In genomic region chr2:105615891-105616733, GRCm38 (mm10) we compare ENCODE assay signal across 8 mouse cellular contexts. TPM values are rescaled to one million over a fixed set of nuclear protein-coding genes. Genes with fewer than 3 reads are reported as not detected.
A peak's percentile ranks its signal among the peaks of the same experiment; 100 is the strongest.
DNase-seq lines count a peak whose midpoint lies in the region; ATAC-seq lines count a peak whose summit lies in the region.

No protein-coding gene starts in this region.

- H3K4me3 ChIP-seq in forebrain, embryonic 11.5 days (ENCODE audit: low read depth, low read length), result no peak overlapping the region
- H3K4me3 ChIP-seq in hindbrain, embryonic 14.5 days (replicated peaks; ENCODE audit: low read length), result 0 out of 2 replicates have a peak overlapping the region, but pooled peaks have one; percentile 2
- peak overlapping the region; percentile 24; the same call in 1 of the 2 replicates for H3K4me3 ChIP-seq in midbrain, embryonic 10.5 days
- H3K4me3 ChIP-seq in stomach, embryonic 16.5 days (replicated peaks; ENCODE audit: low read length), result peak overlapping the region; percentile 28

- no peaks in the 10 kb centered on the region for H3K27me3 ChIP-seq in forebrain, embryonic 11.5 days (ENCODE audit: control insufficient read depth, insufficient read depth, low read length)
- H3K27me3 ChIP-seq in hindbrain, embryonic 14.5 days (ENCODE audit: control insufficient read depth, insufficient read depth, low read length), result peaks cover 26% of the 10 kb centered on the region
- H3K27me3 ChIP-seq in midbrain, embryonic 10.5 days (ENCODE audit: low read depth, poor library complexity, severe bottlenecking), result peaks cover 72% of the 10 kb centered on the region
- no peaks in the 10 kb centered on the region for H3K27me3 ChIP-seq in stomach, embryonic 16.5 days (ENCODE audit: control insufficient read depth, insufficient read depth, low read length)

- WGBS in forebrain, embryonic 11.5 days, result 21% methylated on average over 18 of the region's 18 CpGs
- WGBS in hindbrain, embryonic 14.5 days, result 24% methylated on average over 18 of the region's 18 CpGs
- 26% methylated on average over 18 of the region's 18 CpGs for WGBS in midbrain, embryonic 10.5 days
- WGBS in stomach, embryonic 16.5 days, result 33% methylated on average over 18 of the region's 18 CpGs

- peaks cover 36% of the 10 kb centered on the region for H3K4me1 ChIP-seq in forebrain, embryonic 11.5 days (replicated peaks; ENCODE audit: control insufficient read depth, insufficient read depth, low read length)
- peaks cover 14% of the 10 kb centered on the region; the same call in 1 of the 2 replicates for H3K4me1 ChIP-seq in hindbrain, embryonic 14.5 days (replicated peaks; ENCODE audit: control insufficient read depth, insufficient read depth, low read length)
- H3K4me1 ChIP-seq in midbrain, embryonic 10.5 days, result peaks cover 45% of the 10 kb centered on the region
- H3K4me1 ChIP-seq in stomach, embryonic 16.5 days (ENCODE audit: control insufficient read depth, insufficient read depth, low read length), result 0 out of 2 replicates have a peak, but pooled peaks cover 3% of the 10 kb centered on the region

- H3K36me3 ChIP-seq in forebrain, embryonic 11.5 days (ENCODE audit: control insufficient read depth, insufficient read depth, low read length), result no peaks in the 10 kb centered on the region
- no peaks in the 10 kb centered on the region for H3K36me3 ChIP-seq in hindbrain, embryonic 14.5 days (replicated peaks; ENCODE audit: control insufficient read depth, insufficient read depth)
- H3K36me3 ChIP-seq in midbrain, embryonic 10.5 days, result no peaks in the 10 kb centered on the region
- H3K36me3 ChIP-seq in stomach, embryonic 16.5 days (ENCODE audit: control insufficient read depth, insufficient read depth, low read length), result no peaks in the 10 kb centered on the region

- peak overlapping the region; percentile 33; the same call in 1 of the 2 replicates for H3K9ac ChIP-seq in forebrain, embryonic 11.5 days (ENCODE audit: low read length)
- H3K9ac ChIP-seq in hindbrain, embryonic 14.5 days, result peak overlapping the region; percentile 20; the same call in 1 of the 2 replicates
- no peak overlapping the region for H3K9ac ChIP-seq in stomach, embryonic 16.5 days (ENCODE audit: low read length)

- no peaks in the 10 kb centered on the region for H3K9me3 ChIP-seq in forebrain, embryonic 11.5 days (ENCODE audit: control insufficient read depth, low read length)
- no peaks in the 10 kb centered on the region for H3K9me3 ChIP-seq in hindbrain, embryonic 14.5 days (ENCODE audit: control insufficient read depth, low read length)
- no peaks in the 10 kb centered on the region for H3K9me3 ChIP-seq in midbrain, embryonic 10.5 days (replicated peaks)
- H3K9me3 ChIP-seq in stomach, embryonic 16.5 days (replicated peaks; ENCODE audit: control insufficient read depth, low read length), result no peaks in the 10 kb centered on the region

- DNase-seq in CD4-positive, CD25-positive, alpha-beta regulatory T cell, adult 2 months (ENCODE audit: low read depth, low spot score), result peak; percentile 3
- peak; percentile 32 for DNase-seq in brain, embryonic 18.5 days (ENCODE audit: low read depth, low spot score)
- peak; percentile 84 for DNase-seq in forebrain, embryonic 11.5 days (ENCODE audit: low spot score)
- DNase-seq in hindbrain, embryonic 14.5 days (ENCODE audit: low spot score), result peak; percentile 67
- DNase-seq in left cerebral cortex, adult 18-20 months (ENCODE audit: low spot score in 2 of 2), result peak; percentile 25 to 31
- peak; percentile 79 for DNase-seq in midbrain, embryonic 10.5 days (ENCODE audit: low spot score)

- H3K4me2 ChIP-seq in forebrain, embryonic 11.5 days (ENCODE audit: low read depth, low read length, severe bottlenecking), result peak overlapping the region; percentile 24; the same call in 1 of the 2 replicates
- peak overlapping the region; percentile 40 for H3K4me2 ChIP-seq in hindbrain, embryonic 14.5 days (replicated peaks)
- peak overlapping the region; percentile 33; the same call in 1 of the 2 replicates for H3K4me2 ChIP-seq in stomach, embryonic 16.5 days (ENCODE audit: low read depth, low read length)

- peak overlapping the region; percentile 14; the same call in 1 of the 2 replicates for H3K27ac ChIP-seq in forebrain, embryonic 11.5 days (ENCODE audit: low read depth, low read length)
- H3K27ac ChIP-seq in hindbrain, embryonic 14.5 days, result no peak overlapping the region
- H3K27ac ChIP-seq in midbrain, embryonic 10.5 days (replicated peaks), result peak overlapping the region; percentile 79
- H3K27ac ChIP-seq in stomach, embryonic 16.5 days (ENCODE audit: low read length), result no peak overlapping the region

- no peak for ATAC-seq in CD4-positive, CD25-positive, alpha-beta regulatory T cell, adult 4 months
- ATAC-seq in forebrain, embryonic 11.5 days (replicated peaks; ENCODE audit: low FRiP score), result peak; percentile 67
- ATAC-seq in hindbrain, embryonic 14.5 days (ENCODE audit: low FRiP score), result peak; percentile 59
- peak; percentile 39; the same call in 1 of the 2 replicates for ATAC-seq in stomach, embryonic 16.5 days (ENCODE audit: insufficient read depth, low FRiP score)

RNA-seq across cellular contexts. Expression of gene Pax6, which starts 52.6 kb away (rescaled TPM):
- 1 to 10 TPM in 1 of 2 experiments, not detected in 1; 1.3 TPM for polyA plus RNA-seq in CD4-positive, CD25-positive, alpha-beta regulatory T cell, adult 4 months (2017; shearing (Covaris generic))
- 97.2 and 103 TPM in 2 replicates for polyA plus RNA-seq in forebrain, embryonic 11.5 days (2014; fragmentation: Nextera tagmentation; extraction: Ambion mirVana)
- 26.9 and 28.1 TPM in 2 replicates for polyA plus RNA-seq in hindbrain, embryonic 14.5 days (2014; fragmentation: Nextera tagmentation; extraction: Ambion mirVana)
- 10 to 100 TPM in 1 of 2 experiments, 1 to 10 TPM in 1; 8.8 to 10.3 TPM for total RNA-seq in left cerebral cortex, adult 18-20 months (2021)
- 39.0 and 40.1 TPM in 2 replicates for polyA plus RNA-seq in midbrain, embryonic 10.5 days (2016; fragmentation: Nextera tagmentation; extraction: Ambion mirVana)
- polyA plus RNA-seq in stomach, embryonic 16.5 days (2015; fragmentation: Nextera tagmentation; extraction: Ambion mirVana), result 1.4 and 1.7 TPM in 2 replicates

Comparison
In these comparisons a context has a peak if more than half of its experiments do, and no peak if none do; other contexts are left out.
1. DNase-seq: peak in every context shown above with its lines; median percentile 84 in forebrain, embryonic 11.5 days; 79 in midbrain, embryonic 10.5 days; 67 in hindbrain, embryonic 14.5 days; 32 in brain, embryonic 18.5 days; 28 in left cerebral cortex, adult 18-20 months; 3 in CD4-positive, CD25-positive, alpha-beta regulatory T cell, adult 2 months.
2. H3K27ac ChIP-seq: peak in forebrain, embryonic 11.5 days (single experiment) and midbrain, embryonic 10.5 days (single experiment); none in hindbrain, embryonic 14.5 days (single experiment) and stomach, embryonic 16.5 days (single experiment).
3. RNA of gene Pax6, which starts 52.6 kb away (polyA plus RNA-seq): 97.2 to 103 TPM in forebrain, embryonic 11.5 days, 39.0 to 40.1 TPM in midbrain, embryonic 10.5 days and 26.9 to 28.1 TPM in hindbrain, embryonic 14.5 days; 1.4 to 1.7 TPM in stomach, embryonic 16.5 days and 1.3 TPM in CD4-positive, CD25-positive, alpha-beta regulatory T cell, adult 4 months; every median in the first group is over 10 times any median in the second.
4. Peak in every context shown above with its lines, with median percentiles within 50 percentile points of each other: H3K4me2 ChIP-seq.